Mouse (Mus musculus): ENCODE measurements around the gene Pdlim4.

- no peak for TF ChIP-seq POLR2A (IDR thresholded peaks at IDR 0.05; ENCODE audit: borderline replicate concordance, control insufficient read depth, low read depth, low read length)
- no peak for TF ChIP-seq CTCF (IDR thresholded peaks at IDR 0.05; ENCODE audit: control insufficient read depth, insufficient read depth, low read length)
Measured at GRCm38 (mm10) chr11:54105011-54105410, 36.2 kb upstream of the Pdlim4 start.
